Mouse (Mus musculus): Measurements from ENCODE around the gene Ccdc150.

Ccdc150 gene

GRCm38 (mm10) chr1:54250158-54250866 lies at the start of gene Ccdc150:
TSS of gene Ccdc150 (plus strand) at chr1:54250683.
- in situ Hi-C loops (cut with MseI, MboI) = no loop called here

GRCm38 (mm10) chr1:54220273-54220672 lies 30.2 kb upstream of the Ccdc150 start:
- in situ Hi-C loops (cut with MseI, MboI) = no loop called here

GRCm38 (mm10) chr1:54242722-54243121 lies 7.8 kb upstream of the Ccdc150 start:
- in situ Hi-C loops (cut with MseI, MboI) = no loop called here

GRCm38 (mm10) chr1:54275552-54275951 lies 25.1 kb downstream of the Ccdc150 start:
- in situ Hi-C loops (cut with MseI, MboI) = no loop called here

- in situ Hi-C loops (cut with MseI, MboI) = no loop called here
Observed at GRCm38 (mm10) chr1:54279628-54280027, 29.1 kb downstream of the Ccdc150 start.

GRCm38 (mm10) chr1:54280651-54281050 lies 30.2 kb downstream of the Ccdc150 start:
- in situ Hi-C loops (cut with MseI, MboI) = no loop called here

- in situ Hi-C loops (cut with MseI, MboI) = no loop called here
Observed at GRCm38 (mm10) chr1:54306404-54306803, 55.9 kb downstream of the Ccdc150 start.

- in situ Hi-C loops (cut with MseI, MboI) = no loop called here
Observed at GRCm38 (mm10) chr1:54326647-54327046, 76.2 kb downstream of the Ccdc150 start.

GRCm38 (mm10) chr1:54327876-54328545 lies 77.5 kb downstream of the Ccdc150 start:
- in situ Hi-C loops (cut with MseI, MboI) = no loop called here

- in situ Hi-C loops (cut with MseI, MboI) = loop anchor here (5.0 to 10.0 kb wide), 2 partner anchors 426 to 428 kb away; no protein-coding TSS in a partner anchor
Observed at GRCm38 (mm10) chr1:54332988-54333387, 82.5 kb downstream of the Ccdc150 start.

GRCm38 (mm10) chr1:54354786-54355185 lies 104.3 kb downstream of the Ccdc150 start:
- in situ Hi-C loops (cut with MseI, MboI) = no loop called here

- in situ Hi-C loops (cut with MseI, MboI) = no loop called here
Observed at GRCm38 (mm10) chr1:54355485-54355884, 105.0 kb downstream of the Ccdc150 start.

- in situ Hi-C loops (cut with MseI, MboI) = no loop called here
Observed at GRCm38 (mm10) chr1:54356566-54356965, 106.1 kb downstream of the Ccdc150 start.

GRCm38 (mm10) chr1:54377506-54378051 lies 127.1 kb downstream of the Ccdc150 start:
- in situ Hi-C loops (cut with MseI, MboI) = no loop called here

GRCm38 (mm10) chr1:54380978-54381914 lies 130.8 kb downstream of the Ccdc150 start:
- in situ Hi-C loops (cut with MseI, MboI) = no loop called here

- in situ Hi-C loops (cut with MseI, MboI) = no loop called here
Observed at GRCm38 (mm10) chr1:54384221-54384620, 133.7 kb downstream of the Ccdc150 start.

- in situ Hi-C loops (cut with MseI, MboI) = no loop called here
Observed at GRCm38 (mm10) chr1:54402736-54403135, 152.3 kb downstream of the Ccdc150 start.
